Mouse (Mus musculus): Measurements from ENCODE around the gene Stx8.

The Stx8 gene

GRCm38 (mm10) chr11:67965905-67966878 lies at the start of gene Stx8:
Gene Stx8 (plus strand): TSS chr11:67966193.
- in situ Hi-C loops (cut with MboI; ENCODE audit: unreplicated experiment in 2 of 2) = loop anchor here in 1 of 2 experiments (10.0 kb wide), 1 partner anchor 141 kb away; no protein-coding TSS in a partner anchor

GRCm38 (mm10) chr11:67917126-67917525 lies 48.9 kb upstream of the Stx8 start:
- in situ Hi-C loops (cut with MboI; ENCODE audit: unreplicated experiment in 2 of 2) = no loop called here

- in situ Hi-C loops (cut with MboI; ENCODE audit: unreplicated experiment in 2 of 2) = no loop called here
These were observed 46.4 kb upstream of the Stx8 start for GRCm38 (mm10) chr11:67919593-67919992.

GRCm38 (mm10) chr11:67920226-67920960 lies 45.6 kb upstream of the Stx8 start:
- in situ Hi-C loops (cut with MboI; ENCODE audit: unreplicated experiment in 2 of 2) = loop anchor here in 1 of 2 experiments (10.0 kb wide), 1 partner anchor 106 kb away; no protein-coding TSS in a partner anchor

GRCm38 (mm10) chr11:67921091-67921826 lies 44.7 kb upstream of the Stx8 start:
- in situ Hi-C loops (cut with MboI; ENCODE audit: unreplicated experiment in 2 of 2) = loop anchor here in 1 of 2 experiments (10.0 kb wide), 1 partner anchor 106 kb away; no protein-coding TSS in a partner anchor

- in situ Hi-C loops (cut with MboI; ENCODE audit: unreplicated experiment in 2 of 2) = loop anchor here in 1 of 2 experiments (10.0 kb wide), 1 partner anchor 107 kb away; no protein-coding TSS in a partner anchor
These were observed 43.9 kb upstream of the Stx8 start, which contains the start of gene Usp43 for GRCm38 (mm10) chr11:67921827-67922754. Gene Usp43 (minus strand): TSS chr11:67922153.

- in situ Hi-C loops (cut with MboI; ENCODE audit: unreplicated experiment in 2 of 2) = loop anchor here in 1 of 2 experiments (10.0 kb wide), 1 partner anchor 108 kb away; no protein-coding TSS in a partner anchor
These were observed 43.3 kb upstream of the Stx8 start for GRCm38 (mm10) chr11:67922755-67923125.

- in situ Hi-C loops (cut with MboI; ENCODE audit: unreplicated experiment in 2 of 2) = loop anchor here in 1 of 2 experiments (10.0 kb wide), 1 partner anchor 109 kb away; no protein-coding TSS in a partner anchor
These were observed 42.3 kb upstream of the Stx8 start for GRCm38 (mm10) chr11:67923720-67924119.

GRCm38 (mm10) chr11:67925000-67925399 lies 41.0 kb upstream of the Stx8 start:
- in situ Hi-C loops (cut with MboI; ENCODE audit: unreplicated experiment in 2 of 2) = loop anchor here (10.0 to 25.0 kb wide), 2 partner anchors 110 to 1237 kb away; partner anchors contain the start of gene Alox12b (in 1 of the 2)

GRCm38 (mm10) chr11:67926348-67927055 lies 39.5 kb upstream of the Stx8 start:
- in situ Hi-C loops (cut with MboI; ENCODE audit: unreplicated experiment in 2 of 2) = loop anchor here (10.0 to 25.0 kb wide), 2 partner anchors 112 to 1236 kb away; partner anchors contain the start of gene Alox12b (in 1 of the 2)

- in situ Hi-C loops (cut with MboI; ENCODE audit: unreplicated experiment in 2 of 2) = loop anchor here in 1 of 2 experiments (25.0 kb wide), 1 partner anchor 1230 kb away; the partner anchor contains the start of gene Alox12b
These were observed 33.8 kb upstream of the Stx8 start for GRCm38 (mm10) chr11:67932156-67932555.

- in situ Hi-C loops (cut with MboI; ENCODE audit: unreplicated experiment in 2 of 2) = loop anchor here in 1 of 2 experiments (25.0 kb wide), 1 partner anchor 1214 kb away; the partner anchor contains the start of gene Alox12b
These were observed 17.8 kb upstream of the Stx8 start for GRCm38 (mm10) chr11:67948229-67948628.

GRCm38 (mm10) chr11:67949475-67949874 lies 16.5 kb upstream of the Stx8 start:
- in situ Hi-C loops (cut with MboI; ENCODE audit: unreplicated experiment in 2 of 2) = loop anchor here in 1 of 2 experiments (25.0 kb wide), 1 partner anchor 1213 kb away; the partner anchor contains the start of gene Alox12b

GRCm38 (mm10) chr11:67953604-67954003 lies 12.4 kb upstream of the Stx8 start:
- in situ Hi-C loops (cut with MboI; ENCODE audit: unreplicated experiment in 2 of 2) = no loop called here

GRCm38 (mm10) chr11:67954413-67954812 lies 11.6 kb upstream of the Stx8 start:
- in situ Hi-C loops (cut with MboI; ENCODE audit: unreplicated experiment in 2 of 2) = no loop called here

GRCm38 (mm10) chr11:67964110-67964509 lies 1.9 kb upstream of the Stx8 start:
- in situ Hi-C loops (cut with MboI; ENCODE audit: unreplicated experiment in 2 of 2) = loop anchor here in 1 of 2 experiments (10.0 kb wide), 1 partner anchor 139 kb away; no protein-coding TSS in a partner anchor

- in situ Hi-C loops (cut with MboI; ENCODE audit: unreplicated experiment in 2 of 2) = loop anchor here in 1 of 2 experiments (10.0 kb wide), 1 partner anchor 141 kb away; no protein-coding TSS in a partner anchor
These were observed 630 bp upstream of the Stx8 start, which contains the start of gene Cfap52 for GRCm38 (mm10) chr11:67965242-67965883. Gene Cfap52 (minus strand): TSS chr11:67965651.

Measured in v-Abl transformed pro-B cells (cell line).